Mouse (Mus musculus): ENCODE measurements at regions not wholly inside any gene's neighbourhood (a gene's known extent, or its start where the extent isn't known, plus 50 kb on each side); places are given as distances from the start of the nearest gene placed in this dataset.

GRCm38 (mm10) chr1:193732113-193732512 lies 362.0 kb upstream of the Camk1g start:
- ATAC-seq (replicated peaks; ENCODE audit: poor library complexity, severe bottlenecking) = no peak

GRCm38 (mm10) chr1:193721850-193722249 lies 351.8 kb upstream of the Camk1g start:
- ATAC-seq (replicated peaks; ENCODE audit: poor library complexity, severe bottlenecking) = no peak

GRCm38 (mm10) chr1:193720420-193720851 lies 350.3 kb upstream of the Camk1g start:
- ATAC-seq (replicated peaks; ENCODE audit: poor library complexity, severe bottlenecking) = no peak

- peak; percentile 70 for ATAC-seq (replicated peaks; ENCODE audit: poor library complexity, severe bottlenecking)
These were observed 345.2 kb upstream of the Camk1g start for GRCm38 (mm10) chr1:193715328-193715727.

GRCm38 (mm10) chr1:193714631-193715030 lies 344.5 kb upstream of the Camk1g start:
- no peak for ATAC-seq (replicated peaks; ENCODE audit: poor library complexity, severe bottlenecking)

- no peak for ATAC-seq (replicated peaks; ENCODE audit: poor library complexity, severe bottlenecking)
These were observed 335.1 kb upstream of the Camk1g start for GRCm38 (mm10) chr1:193705205-193705604.

- ATAC-seq (replicated peaks; ENCODE audit: poor library complexity, severe bottlenecking) = peak; percentile 64
These were observed 332.8 kb upstream of the Camk1g start for GRCm38 (mm10) chr1:193702707-193703419.

GRCm38 (mm10) chr1:193700217-193700616 lies 330.1 kb upstream of the Camk1g start:
- no peak for ATAC-seq (replicated peaks; ENCODE audit: poor library complexity, severe bottlenecking)

- peak; percentile 77 for ATAC-seq (replicated peaks; ENCODE audit: poor library complexity, severe bottlenecking)
These were observed 328.6 kb upstream of the Camk1g start for GRCm38 (mm10) chr1:193698603-193699266.

GRCm38 (mm10) chr1:193697857-193698256 lies 327.8 kb upstream of the Camk1g start:
- ATAC-seq (replicated peaks; ENCODE audit: poor library complexity, severe bottlenecking) = no peak

GRCm38 (mm10) chr1:193697001-193697400 lies 326.9 kb upstream of the Camk1g start:
- ATAC-seq (replicated peaks; ENCODE audit: poor library complexity, severe bottlenecking) = no peak

GRCm38 (mm10) chr1:193692991-193693390 lies 322.9 kb upstream of the Camk1g start:
- ATAC-seq (replicated peaks; ENCODE audit: poor library complexity, severe bottlenecking) = no peak

- ATAC-seq (replicated peaks; ENCODE audit: poor library complexity, severe bottlenecking) = no peak
These were observed 319.5 kb upstream of the Camk1g start for GRCm38 (mm10) chr1:193689601-193690000.

- ATAC-seq (replicated peaks; ENCODE audit: poor library complexity, severe bottlenecking) = no peak
These were observed 312.8 kb upstream of the Camk1g start for GRCm38 (mm10) chr1:193682917-193683316.

- no peak for ATAC-seq (replicated peaks; ENCODE audit: poor library complexity, severe bottlenecking)
These were observed 308.4 kb upstream of the Camk1g start for GRCm38 (mm10) chr1:193678448-193678847.

GRCm38 (mm10) chr1:193673236-193673830 lies 303.2 kb upstream of the Camk1g start:
- ATAC-seq (replicated peaks; ENCODE audit: poor library complexity, severe bottlenecking) = peak; percentile 73

GRCm38 (mm10) chr1:193672681-193673080 lies 302.6 kb upstream of the Camk1g start:
- no peak for ATAC-seq (replicated peaks; ENCODE audit: poor library complexity, severe bottlenecking)

GRCm38 (mm10) chr1:193671816-193672254 lies 301.7 kb upstream of the Camk1g start:
- ATAC-seq (replicated peaks; ENCODE audit: poor library complexity, severe bottlenecking) = no peak

- ATAC-seq (replicated peaks; ENCODE audit: poor library complexity, severe bottlenecking) = no peak
These were observed 300.9 kb upstream of the Camk1g start for GRCm38 (mm10) chr1:193671046-193671445.

GRCm38 (mm10) chr1:193670008-193670407 lies 299.9 kb upstream of the Camk1g start:
- no peak for ATAC-seq (replicated peaks; ENCODE audit: poor library complexity, severe bottlenecking)

GRCm38 (mm10) chr1:193668841-193669240 lies 298.7 kb upstream of the Camk1g start:
- ATAC-seq (replicated peaks; ENCODE audit: poor library complexity, severe bottlenecking) = no peak
